In the genomic region with DNA sequence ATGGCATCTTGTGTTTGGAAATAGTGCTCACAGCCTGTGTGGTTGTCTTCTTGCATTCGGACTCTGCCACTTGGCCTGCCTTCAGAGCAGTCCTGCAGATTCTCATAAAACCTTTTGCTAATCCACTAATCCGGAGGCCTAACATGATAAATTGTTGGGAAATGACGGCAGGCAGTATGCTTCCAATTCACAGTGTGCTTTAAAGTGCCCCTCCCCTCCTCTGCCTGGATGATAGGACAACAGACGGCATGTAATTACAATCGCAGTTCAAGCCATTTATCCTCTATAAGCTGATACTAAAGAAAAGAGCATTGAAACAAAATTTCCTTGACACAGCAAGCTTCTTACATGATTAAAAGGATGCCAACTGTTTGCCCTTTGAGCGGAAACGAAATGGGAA, we compare ENCODE assay signal across 24 mouse cellular contexts. TPM values are rescaled to one million over a fixed set of nuclear protein-coding genes. Genes with fewer than 3 reads are reported as not detected.
DNase-seq lines count a peak whose midpoint lies in the region; ATAC-seq and TF ChIP-seq lines count a peak whose summit lies in the region.
"Had no signal": no experiment of that assay in that cellular context is flagged by ENCODE, and none has a peak within 500 bp of the region (broad histone marks: within the 10 kb centered on the region; RNA-seq: fewer than 3 reads in every experiment).

No protein-coding gene starts in this region.

- no peak overlapping the region for H3K9ac ChIP-seq in hindbrain, embryonic 16.5 days (ENCODE audit: low read depth, low read length)
- no peak overlapping the region for H3K9ac ChIP-seq in hindbrain, embryonic 14.5 days
- no peak overlapping the region for H3K9ac ChIP-seq in midbrain, embryonic 11.5 days (ENCODE audit: low read length)
- H3K9ac ChIP-seq: liver, embryonic 15.5 days; lung, embryonic 15.5 days had no signal

- 56% methylated on average over 7 of the region's 7 CpGs for WGBS in hindbrain, embryonic 16.5 days
- 51% methylated on average over 7 of the region's 7 CpGs for WGBS in hindbrain, embryonic 14.5 days
- WGBS in midbrain, embryonic 11.5 days, result 60% methylated on average over 7 of the region's 7 CpGs
- WGBS in midbrain, embryonic 10.5 days, result 72% methylated on average over 7 of the region's 7 CpGs

- H3K4me2 ChIP-seq in hindbrain, embryonic 16.5 days (ENCODE audit: low read length), result no peak overlapping the region
- no peak overlapping the region for H3K4me2 ChIP-seq in hindbrain, embryonic 14.5 days (replicated peaks)
- no peak overlapping the region for H3K4me2 ChIP-seq in midbrain, embryonic 11.5 days
- H3K4me2 ChIP-seq: liver, embryonic 15.5 days; lung, embryonic 15.5 days had no signal

- DNase-seq in cerebellum, postnatal 10 days, result peak; percentile 23 to 25
- DNase-seq in cerebellum, adult 9-11 months, result no peak
- no peak for DNase-seq in hindbrain, embryonic 14.5 days (ENCODE audit: low spot score)
- peak; percentile 60 for DNase-seq in midbrain, embryonic 11.5 days (ENCODE audit: low spot score, missing footprints)
- DNase-seq in midbrain, embryonic 10.5 days (ENCODE audit: low spot score), result no peak
- peak; percentile 75 for DNase-seq in brain, embryonic 14.5 days (ENCODE audit: low read depth)
- no peak for DNase-seq in adrenal gland, adult 8-10 months
- DNase-seq: adrenal gland, postnatal 10 days; cerebellum, adult 2 months; gastrocnemius, adult 2 months; heart, postnatal 4 days; kidney, adult 8-10 months; kidney, postnatal 4 days; lung, postnatal 4 days; thymus, adult 18-20 months; thymus, postnatal 36 days had no signal

- peak; percentile 44 for ATAC-seq in hindbrain, embryonic 16.5 days
- ATAC-seq in hindbrain, embryonic 14.5 days (ENCODE audit: low FRiP score), result no peak
- no peak for ATAC-seq in midbrain, embryonic 11.5 days (ENCODE audit: low FRiP score)
- ATAC-seq: activated CD4-positive, CD25-positive, alpha-beta regulatory T cell, adult 4 months; inflammation-experienced regulatory T-cells, adult 6 months had no signal

- H3K27me3 ChIP-seq in hindbrain, embryonic 16.5 days (replicated peaks; ENCODE audit: control insufficient read depth, insufficient read depth, low read length), result no peaks in the 10 kb centered on the region
- H3K27me3 ChIP-seq in hindbrain, embryonic 14.5 days (ENCODE audit: control insufficient read depth, insufficient read depth, low read length), result no peaks in the 10 kb centered on the region
- no peaks in the 10 kb centered on the region for H3K27me3 ChIP-seq in midbrain, embryonic 11.5 days (ENCODE audit: control insufficient read depth, insufficient read depth, low read length)
- H3K27me3 ChIP-seq in midbrain, embryonic 10.5 days (ENCODE audit: low read depth, poor library complexity, severe bottlenecking), result no peaks in the 10 kb centered on the region
- H3K27me3 ChIP-seq: liver, embryonic 15.5 days; lung, embryonic 15.5 days had no signal

- TF ChIP-seq POLR2A in brain, embryonic 14.5 days (IDR thresholded peaks at IDR 0.05; ENCODE audit: borderline replicate concordance, extremely low read depth, insufficient read depth, insufficient read length, poor library complexity, severe bottlenecking), result no peak

- no peak for TF ChIP-seq CTCF in brain, embryonic 14.5 days (IDR thresholded peaks at IDR 0.05; ENCODE audit: borderline replicate concordance, extremely low read depth, insufficient read depth, insufficient read length)

- H3K4me1 ChIP-seq in hindbrain, embryonic 16.5 days (ENCODE audit: control insufficient read depth, insufficient read depth, low read depth, low read length), result peaks cover 2% of the 10 kb centered on the region; the same call in 1 of the 2 replicates
- H3K4me1 ChIP-seq in hindbrain, embryonic 14.5 days (replicated peaks; ENCODE audit: control insufficient read depth, insufficient read depth, low read length), result no peaks in the 10 kb centered on the region
- H3K4me1 ChIP-seq in midbrain, embryonic 11.5 days (ENCODE audit: control insufficient read depth, insufficient read depth, low read length), result no peaks in the 10 kb centered on the region
- peaks cover 10% of the 10 kb centered on the region; the same call in 1 of the 2 replicates for H3K4me1 ChIP-seq in midbrain, embryonic 10.5 days
- H3K4me1 ChIP-seq: liver, embryonic 15.5 days; lung, embryonic 15.5 days had no signal

- H3K27ac ChIP-seq in hindbrain, embryonic 16.5 days (ENCODE audit: low read depth, low read length), result no peak overlapping the region
- no peak overlapping the region for H3K27ac ChIP-seq in hindbrain, embryonic 14.5 days
- no peak overlapping the region for H3K27ac ChIP-seq in midbrain, embryonic 11.5 days (ENCODE audit: low read depth, low read length)
- no peak overlapping the region for H3K27ac ChIP-seq in midbrain, embryonic 10.5 days (replicated peaks)
- H3K27ac ChIP-seq: gastrocnemius, adult 2 months; left cerebral cortex, adult 2 months; liver, embryonic 15.5 days; lung, embryonic 15.5 days had no signal

- H3K36me3 ChIP-seq in hindbrain, embryonic 16.5 days (ENCODE audit: control insufficient read depth, insufficient read depth, low read length), result no peaks in the 10 kb centered on the region
- H3K36me3 ChIP-seq in hindbrain, embryonic 14.5 days (replicated peaks; ENCODE audit: control insufficient read depth, insufficient read depth), result no peaks in the 10 kb centered on the region
- no peaks in the 10 kb centered on the region for H3K36me3 ChIP-seq in midbrain, embryonic 11.5 days (ENCODE audit: control insufficient read depth, insufficient read depth, low read length)
- H3K36me3 ChIP-seq in midbrain, embryonic 10.5 days, result no peaks in the 10 kb centered on the region
- H3K36me3 ChIP-seq: heart, embryonic 10.5 days; lung, embryonic 15.5 days had no signal

- H3K9me3 ChIP-seq in hindbrain, embryonic 16.5 days (ENCODE audit: control insufficient read depth, low read length), result no peaks in the 10 kb centered on the region
- H3K9me3 ChIP-seq in hindbrain, embryonic 14.5 days (ENCODE audit: control insufficient read depth, low read length), result no peaks in the 10 kb centered on the region
- H3K9me3 ChIP-seq in midbrain, embryonic 11.5 days (ENCODE audit: control insufficient read depth, low read length), result no peaks in the 10 kb centered on the region
- no peaks in the 10 kb centered on the region for H3K9me3 ChIP-seq in midbrain, embryonic 10.5 days (replicated peaks)
- H3K9me3 ChIP-seq: heart, embryonic 10.5 days; liver, embryonic 15.5 days; lung, embryonic 15.5 days had no signal

- H3K4me3 ChIP-seq in hindbrain, embryonic 16.5 days (ENCODE audit: low read length), result no peak overlapping the region
- no peak overlapping the region for H3K4me3 ChIP-seq in hindbrain, embryonic 14.5 days (replicated peaks; ENCODE audit: low read length)
- H3K4me3 ChIP-seq in midbrain, embryonic 11.5 days (ENCODE audit: low read depth, low read length), result no peak overlapping the region
- H3K4me3 ChIP-seq in midbrain, embryonic 10.5 days, result no peak overlapping the region
- H3K4me3 ChIP-seq: gastrocnemius, adult 2 months; heart, embryonic 10.5 days; left cerebral cortex, adult 2 months; liver, embryonic 15.5 days; lung, embryonic 15.5 days; myocyte had no signal

RNA-seq across cellular contexts. Expression of a gene that starts 33.7 kb away (rescaled TPM):
- polyA plus RNA-seq in hindbrain, embryonic 16.5 days (2015; fragmentation: Nextera tagmentation; extraction: Ambion mirVana), result 16.5 and 16.8 TPM in 2 replicates
- polyA plus RNA-seq in hindbrain, embryonic 14.5 days (2014; fragmentation: Nextera tagmentation; extraction: Ambion mirVana), result 22.7 and 24.0 TPM in 2 replicates
- polyA plus RNA-seq in midbrain, embryonic 11.5 days (2014; fragmentation: Nextera tagmentation; extraction: Ambion mirVana), result 10.3 and 13.3 TPM in 2 replicates
- 8.4 and 9.3 TPM in 2 replicates for polyA plus RNA-seq in midbrain, embryonic 10.5 days (2016; fragmentation: Nextera tagmentation; extraction: Ambion mirVana)
- 31.9 and 33.9 TPM in 2 replicates for polyA plus RNA-seq in brain, embryonic 14.5 days (2012; rRNA removed)
- 1 to 10 TPM; 6.9 to 8.8 (median 7.5) TPM for total RNA-seq in adrenal gland, adult 8-10 months (2022)

Comparison
In these comparisons a context has a peak if more than half of its experiments do, and no peak if none do; other contexts are left out.
1. DNase-seq: peak in cerebellum, postnatal 10 days (2 of 2), midbrain, embryonic 11.5 days (single experiment) and brain, embryonic 14.5 days (single experiment); none in cerebellum, adult 9-11 months (single experiment), hindbrain, embryonic 14.5 days (single experiment), midbrain, embryonic 10.5 days (single experiment) and adrenal gland, adult 8-10 months (single experiment).